Mouse (Mus musculus) ES-Bruce4 (cell line): ENCODE data around the gene Pom121l2.

Experiments used
- CTCF ChIP-seq: IDR thresholded peaks from one replicate; pipeline ENCODE4 v1.8.1; 2011; ENCODE audit warnings: low read depth, low read length
- EP300 ChIP-seq: IDR thresholded peaks from 2 replicates; pipeline ENCODE4 v1.6.1; 2011; ENCODE audit warnings: low read depth, low read length; ENCODE audit not compliant: insufficient read depth
- POLR2A ChIP-seq: IDR thresholded peaks from one replicate; pipeline ENCODE4 v1.8.1; 2011; ENCODE audit warnings: low read length; ENCODE audit not compliant: insufficient read depth

DNA sequence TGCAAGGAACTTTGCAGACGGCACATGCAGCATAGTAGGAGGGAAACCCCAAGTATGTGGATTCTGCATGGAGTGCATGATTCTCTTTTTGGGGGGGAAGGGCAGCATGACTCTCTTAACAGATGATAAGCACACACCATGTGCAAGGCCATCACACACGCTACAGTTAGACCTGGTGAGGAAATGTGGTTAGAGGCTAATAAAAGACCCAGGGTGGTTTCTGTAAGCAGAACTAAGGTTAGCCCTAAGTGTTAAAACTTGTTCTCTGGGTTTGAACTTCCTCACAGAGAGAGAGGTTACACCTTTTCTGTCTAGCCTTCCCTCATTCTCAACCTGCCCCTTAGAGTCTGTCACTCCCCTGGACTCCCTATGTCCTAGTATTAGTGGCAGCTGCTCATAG lies 20.4 kb downstream of the Pom121l2 start:
- TF ChIP-seq POLR2A = no peak
- TF ChIP-seq EP300 = no peak
- TF ChIP-seq CTCF = no peak
